Mouse (Mus musculus) spleen, adult 2 months (tissue): ENCODE data around the gene Bub1b.

Source experiments
- CTCF ChIP-seq: fragments of 200-500 bp; IDR thresholded peaks from 2 replicates; pipeline ENCODE4 v1.5.1; 2011; ENCODE audit warnings: mild to moderate bottlenecking, inconsistent platforms; ENCODE audit not compliant: insufficient read depth, insufficient read length, insufficient replicate concordance; ENCODE audit errors: extremely low read depth
- POLR2A ChIP-seq: fragments of 200-500 bp; IDR thresholded peaks from 2 replicates; pipeline ENCODE4 v1.6.1; 2011; ENCODE audit warnings: low read depth, low read length, inconsistent platforms

DNA sequence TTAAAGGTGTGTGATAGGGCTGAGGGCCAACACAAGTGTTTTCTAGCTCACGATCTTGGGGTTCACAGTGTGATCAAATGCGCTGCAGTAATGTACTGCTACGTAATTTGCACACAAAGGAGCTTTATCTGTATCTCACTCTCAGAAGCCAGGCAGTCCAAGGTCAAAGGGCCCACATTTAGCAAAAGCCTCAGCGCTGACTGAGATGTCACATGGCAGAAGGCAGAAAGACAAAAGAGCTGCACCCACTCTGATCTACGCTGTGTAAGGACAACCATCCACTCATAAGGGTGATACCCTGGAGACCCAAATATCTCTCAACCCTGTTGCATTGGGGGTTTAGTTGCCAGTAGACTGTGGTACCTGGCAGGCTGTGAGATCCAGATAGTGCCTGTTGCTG is 69.2 kb downstream of the Bub1b start:
- TF ChIP-seq CTCF (no peak), POLR2A (no peak)
